Mouse (Mus musculus) C2C12 (cell line): ENCODE measurements around the gene Hus1. TPM values are rescaled to one million over a fixed set of nuclear protein-coding genes. Genes with fewer than 3 reads are reported as not detected.
A peak's percentile ranks its signal among the peaks of the same experiment; 100 is the strongest.

Experiments
- H3K27me3 ChIP-seq: one replicate; pipeline ENCODE4 v1.6.1; 2011; ENCODE audit not compliant: control insufficient read depth, insufficient read depth, insufficient read length
- H3K36me3 ChIP-seq: one replicate; pipeline ENCODE4 v1.6.1; 2011; ENCODE audit not compliant: control insufficient read depth, insufficient read depth
- H3K4me3 ChIP-seq: one replicate; pipeline ENCODE4 v1.5.1; 2011; ENCODE audit warnings: mild to moderate bottlenecking, control low read depth; ENCODE audit not compliant: poor library complexity, insufficient read depth, severe bottlenecking
- H3K79me2 ChIP-seq: one replicate; pipeline ENCODE4 v1.6.1; 2011; ENCODE audit not compliant: control insufficient read depth, insufficient read depth
- H3K79me3 ChIP-seq: one replicate; pipeline ENCODE4 v1.6.1; 2011; ENCODE audit warnings: low read depth, control low read depth
- H3ac ChIP-seq: one replicate; pipeline ENCODE3; 2011; ENCODE audit warnings: low read depth; ENCODE audit not compliant: control insufficient read depth, insufficient read length
- CEBPB ChIP-seq: IDR thresholded peaks from one replicate; pipeline ENCODE4 v1.6.1; 2011; ENCODE audit warnings: low read depth, mild to moderate bottlenecking, control low read depth, moderate library complexity
- CTCF ChIP-seq: IDR thresholded peaks from one replicate; pipeline ENCODE4 v1.5.1; 2011; ENCODE audit not compliant: control insufficient read depth, insufficient read depth, insufficient read length
- FOSL1 ChIP-seq: IDR thresholded peaks from one replicate; pipeline ENCODE4 v1.8.0; 2011; ENCODE audit warnings: mild to moderate bottlenecking, low read length; ENCODE audit not compliant: poor library complexity, insufficient read depth, severe bottlenecking
- MAX ChIP-seq: IDR thresholded peaks from one replicate; pipeline ENCODE4 v1.6.1; 2011; ENCODE audit warnings: mild to moderate bottlenecking, control low read depth
- MYOD1 ChIP-seq: IDR thresholded peaks from one replicate; pipeline ENCODE4 v1.6.1; 2011; ENCODE audit warnings: low read depth; ENCODE audit not compliant: control insufficient read depth, insufficient read length
- MYOG ChIP-seq: IDR thresholded peaks from one replicate; pipeline ENCODE4 v1.6.1; 2011; ENCODE audit not compliant: control insufficient read depth, insufficient read length; ENCODE audit errors: extremely low read depth
- USF1 ChIP-seq: IDR thresholded peaks from one replicate; pipeline ENCODE4 v1.6.1; 2011; ENCODE audit warnings: low read depth, mild to moderate bottlenecking, control low read depth, moderate library complexity
- polyA plus RNA-seq: library from polyadenylated mRNA; unstranded; fragments of >200 nt; fragmentation: generic; extraction: Trizol; gene quantifications from one replicate; pipeline ENCODE4 v1.2.1, GENCODE M21; 2012; ENCODE audit warnings: missing spikeins

Hus1 gene
- polyA plus RNA-seq, 1 experiment, result 6.9 TPM

DNA sequence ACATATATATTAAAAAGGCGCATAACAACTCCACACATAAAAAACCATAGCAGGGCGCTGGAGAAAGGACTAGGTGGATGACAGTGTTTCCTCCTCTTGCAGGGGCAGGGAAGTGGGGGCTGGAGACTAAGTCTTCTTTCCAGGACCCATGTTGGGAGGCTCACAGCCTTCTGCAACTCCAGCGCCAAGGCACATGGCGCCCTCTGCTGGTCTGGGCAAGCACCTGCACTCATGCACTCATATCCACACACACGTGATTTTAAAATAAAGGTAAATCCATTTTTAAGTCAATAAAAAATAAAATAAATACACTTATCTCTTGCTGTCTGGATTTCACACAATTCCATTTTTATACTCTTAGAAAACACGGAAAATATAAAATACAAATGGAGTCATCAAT lies 54.0 kb downstream of the Hus1 start:
- H3K27me3 ChIP-seq, result no peaks in the 10 kb centered on the region
- H3K79me2 ChIP-seq, result no peaks in the 10 kb centered on the region
- H3K79me3 ChIP-seq, result no peaks in the 10 kb centered on the region
- TF ChIP-seq MAX (no peak), CEBPB (no peak), MYOD1 (no peak), MYOG (no peak), CTCF (peak; percentile 12), FOSL1 (no peak), USF1 (no peak)
- H3K36me3 ChIP-seq, result no peaks in the 10 kb centered on the region
- no peak overlapping the region for H3K4me3 ChIP-seq
- no peak overlapping the region for H3ac ChIP-seq

DNA sequence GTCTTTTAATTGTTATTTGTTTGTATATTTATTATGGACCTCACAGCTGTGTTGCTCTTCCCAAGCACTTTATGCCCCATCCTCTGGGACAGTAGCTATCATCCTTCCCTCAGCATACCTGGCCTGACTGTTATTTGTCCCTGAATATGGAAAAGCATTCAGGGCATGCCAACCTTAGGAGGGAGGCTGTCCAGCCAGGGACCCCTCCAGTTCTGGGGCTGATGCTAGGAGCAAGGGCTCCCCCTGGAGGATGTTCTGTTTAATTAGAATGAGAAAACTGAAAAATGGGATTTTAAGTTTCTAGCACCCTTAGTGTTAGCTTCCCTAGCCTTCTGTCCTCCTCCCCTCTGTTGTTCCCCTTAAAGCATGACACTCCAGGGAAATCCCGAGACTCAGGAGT lies 55.3 kb downstream of the Hus1 start:
- H3K27me3 ChIP-seq, result no peaks in the 10 kb centered on the region
- no peaks in the 10 kb centered on the region for H3K79me3 ChIP-seq
- no peak for TF ChIP-seq MYOG
- TF ChIP-seq CTCF, result no peak
- no peak for TF ChIP-seq MAX
- TF ChIP-seq MYOD1, result no peak
- TF ChIP-seq FOSL1, result no peak
- no peak for TF ChIP-seq USF1
- no peak for TF ChIP-seq CEBPB
- no peak overlapping the region for H3ac ChIP-seq
- H3K4me3 ChIP-seq, result no peak overlapping the region
- H3K79me2 ChIP-seq, result no peaks in the 10 kb centered on the region
- no peaks in the 10 kb centered on the region for H3K36me3 ChIP-seq

DNA sequence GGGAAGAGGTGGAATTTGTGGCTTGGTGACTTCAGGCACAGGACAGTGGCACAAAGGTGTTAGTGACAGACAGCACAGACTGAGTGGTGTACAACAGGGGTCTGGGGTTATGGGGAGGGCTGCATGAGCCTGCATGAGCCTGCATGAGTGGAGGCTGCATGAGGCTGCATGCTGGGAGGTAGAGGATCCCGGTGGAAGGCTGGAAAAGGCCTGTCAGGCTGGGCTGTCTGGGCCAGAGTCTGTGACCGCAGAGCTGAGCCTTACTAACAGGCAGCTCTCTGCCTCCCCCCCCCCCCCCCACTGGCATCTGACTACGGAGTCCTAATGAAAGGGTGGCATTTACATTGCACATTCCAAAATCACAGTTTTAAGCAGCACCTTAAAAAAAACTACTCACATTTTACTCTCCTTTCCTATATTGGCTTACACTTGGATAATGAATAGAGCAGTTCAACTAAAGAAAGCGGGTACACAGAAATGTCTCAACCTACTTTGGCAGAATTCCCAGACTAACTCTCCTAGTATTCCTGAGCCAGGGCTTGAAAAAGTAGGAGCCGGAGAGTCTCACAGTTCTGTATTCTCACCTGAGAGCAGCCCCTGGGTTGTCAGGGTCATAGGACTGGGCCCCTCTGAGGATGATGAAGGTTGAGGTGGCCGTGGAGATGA lies 61.1 kb downstream of the Hus1 start:
- Histone ChIP-seq H3K79me3 (no peaks in the 10 kb centered on the region), H3ac (no peak overlapping the region), H3K79me2 (no peaks in the 10 kb centered on the region), H3K36me3 (no peaks in the 10 kb centered on the region), H3K27me3 (no peaks in the 10 kb centered on the region), H3K4me3 (no peak overlapping the region)
- no peak for TF ChIP-seq MYOG
- TF ChIP-seq MAX, result no peak
- no peak for TF ChIP-seq USF1
- TF ChIP-seq CEBPB, result no peak
- TF ChIP-seq CTCF, result no peak
- TF ChIP-seq MYOD1, result no peak
- TF ChIP-seq FOSL1, result no peak

- no peaks in the 10 kb centered on the region for H3K36me3 ChIP-seq
- no peak overlapping the region for H3K4me3 ChIP-seq
- no peaks in the 10 kb centered on the region for H3K27me3 ChIP-seq
- H3ac ChIP-seq, result no peak overlapping the region
- no peaks in the 10 kb centered on the region for H3K79me2 ChIP-seq
- no peaks in the 10 kb centered on the region for H3K79me3 ChIP-seq
- TF ChIP-seq USF1 (no peak), FOSL1 (no peak), CEBPB (no peak), MYOG (no peak), MYOD1 (no peak), CTCF (no peak), MAX (no peak)
Observed at GRCm38 (mm10) chr11:8948871-8949270, 62.1 kb downstream of the Hus1 start.

DNA sequence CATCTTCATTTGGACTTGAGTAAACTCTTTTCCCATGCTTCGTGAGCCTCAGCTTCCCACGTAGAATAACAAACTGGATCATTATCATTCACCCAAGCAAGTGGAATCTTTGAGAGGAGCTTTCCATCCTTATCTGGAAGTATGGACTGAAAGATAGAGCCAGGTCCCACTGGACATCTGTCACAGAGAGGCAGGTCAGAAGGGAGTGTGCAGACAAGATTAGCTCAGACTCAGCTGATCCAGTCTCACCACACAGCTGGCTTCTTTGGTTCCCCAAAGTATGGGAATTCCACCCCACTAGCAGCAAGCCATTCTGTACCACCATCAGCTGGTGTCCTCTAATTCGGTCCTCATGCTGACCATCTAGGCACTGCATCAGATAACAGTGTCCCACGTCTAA lies 66.9 kb downstream of the Hus1 start:
- Histone ChIP-seq H3K36me3 (no peaks in the 10 kb centered on the region), H3K27me3 (no peaks in the 10 kb centered on the region), H3K4me3 (no peak overlapping the region), H3ac (no peak overlapping the region), H3K79me3 (no peaks in the 10 kb centered on the region), H3K79me2 (no peaks in the 10 kb centered on the region)
- no peak for TF ChIP-seq CEBPB
- TF ChIP-seq MYOG, result no peak
- TF ChIP-seq FOSL1, result no peak
- TF ChIP-seq USF1, result no peak
- no peak for TF ChIP-seq MAX
- no peak for TF ChIP-seq CTCF
- TF ChIP-seq MYOD1, result no peak

Other genes with a start within 250 kb of the Hus1 start
- 0.04 TPM for gene Pkd1l1, start 37.9 kb downstream of the Hus1 start, polyA plus RNA-seq
- not detected for gene Gm11992, start 37.4 kb upstream of the Hus1 start, polyA plus RNA-seq
- not detected for gene Sun3, start 37.8 kb upstream of the Hus1 start, polyA plus RNA-seq
- 10.8 TPM for gene Upp1, start 106.9 kb upstream of the Hus1 start, polyA plus RNA-seq
- 0.04 TPM for gene Abca13, start 180.8 kb upstream of the Hus1 start, polyA plus RNA-seq